Mouse (Mus musculus) heart, adult 11 months (tissue): ENCODE measurements at regions not wholly inside any gene's neighbourhood (a gene's known extent, or its start where the extent isn't known, plus 50 kb on each side); places are given as distances from the start of the nearest gene placed in this dataset.

Experiments used
- DNase-seq: peaks from one replicate; pipeline ENCODE4 v3.0.0; 2022

GRCm38 (mm10) chr13:89375526-89376474 lies 163.8 kb upstream of the Hapln1 start:
- DNase-seq, result no peak

DNA sequence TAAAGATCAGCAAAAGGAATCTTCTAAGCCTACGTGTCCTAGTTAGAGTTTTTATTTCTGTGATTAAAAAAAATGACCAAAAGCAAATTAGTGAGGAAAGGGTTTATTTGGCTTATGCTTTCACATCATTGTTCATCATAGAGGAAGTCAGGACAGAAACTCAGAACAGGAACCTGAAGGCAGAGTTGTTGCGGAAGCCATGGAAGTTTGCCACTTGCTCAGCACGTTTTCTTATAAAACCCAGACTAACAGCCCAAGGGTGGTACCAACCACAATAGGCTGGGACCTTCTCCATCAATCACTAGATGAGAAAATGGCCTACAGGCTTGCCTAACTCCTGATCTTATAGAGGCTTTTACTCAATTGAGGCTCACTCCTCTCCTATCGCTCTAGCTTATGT lies 161.2 kb upstream of the Hapln1 start:
- peak; percentile 22 for DNase-seq

DNA sequence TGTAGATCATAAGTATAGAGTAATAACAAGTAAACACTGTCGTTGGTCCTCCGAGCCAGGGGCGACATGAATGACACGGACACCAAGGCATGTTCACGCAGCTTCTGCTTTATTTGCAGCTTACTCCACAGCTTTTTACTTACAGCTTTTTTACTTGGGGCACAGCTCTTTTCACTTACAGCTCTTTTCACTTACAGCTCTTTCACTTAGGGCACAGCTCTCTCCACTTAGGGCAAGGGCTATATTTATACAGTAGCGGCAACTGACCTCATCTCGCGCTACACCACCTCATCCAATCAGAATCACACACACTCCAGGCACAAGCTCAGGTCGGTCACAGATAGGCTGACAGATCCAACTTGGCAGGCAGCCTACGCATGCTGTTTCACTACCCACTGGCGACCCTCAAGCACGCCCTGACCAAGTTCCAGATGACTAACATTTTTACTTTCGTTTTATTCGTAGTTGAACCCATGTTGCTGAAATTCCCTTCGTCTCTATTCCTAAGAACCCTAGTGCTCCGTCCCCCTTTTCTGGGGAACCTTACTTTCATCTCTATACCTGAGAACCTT lies 155.9 kb upstream of the Hapln1 start:
- DNase-seq, result peak; percentile 93

- DNase-seq, result peak; percentile 90
Measured at GRCm38 (mm10) chr13:89384598-89385145, 154.9 kb upstream of the Hapln1 start.

DNA sequence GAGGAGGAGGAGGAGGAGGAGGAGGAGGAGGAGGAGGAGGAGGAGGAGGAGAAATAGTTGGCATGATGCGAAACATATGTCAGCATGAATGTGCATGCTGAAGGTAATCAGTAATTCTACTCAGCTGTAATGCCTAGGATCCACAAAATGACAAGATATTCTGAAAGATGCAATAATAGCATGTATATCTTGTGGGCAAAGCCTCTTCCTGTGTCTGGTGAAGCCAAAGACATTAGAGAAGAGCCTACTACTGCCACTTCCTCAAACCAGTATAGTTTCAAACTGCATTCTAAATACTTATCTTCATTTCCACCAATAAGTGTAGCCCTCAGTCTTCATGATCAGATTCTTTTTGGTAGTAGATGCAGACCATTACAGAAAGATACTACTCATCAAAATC lies 152.2 kb upstream of the Hapln1 start:
- no peak for DNase-seq

DNA sequence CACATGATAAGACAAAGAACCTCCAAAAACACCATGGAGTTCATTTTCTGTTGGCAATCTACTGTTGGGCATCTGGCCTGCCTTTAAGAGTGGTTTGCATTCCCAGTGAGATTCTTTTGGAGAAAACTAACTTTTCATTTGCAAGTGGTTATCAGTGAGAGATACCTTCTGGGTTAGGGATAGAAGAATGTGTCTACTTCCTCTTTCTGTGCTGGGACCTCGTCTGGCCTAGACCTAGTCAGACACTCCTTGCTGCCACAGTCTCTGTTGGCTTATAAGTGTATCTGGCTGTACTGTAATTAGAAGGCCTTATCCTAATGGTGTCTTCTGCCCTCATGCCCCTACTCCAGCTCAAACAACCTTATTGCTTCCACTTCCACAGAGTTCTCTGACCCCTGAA lies 150.4 kb upstream of the Hapln1 start:
- no peak for DNase-seq

- no peak for DNase-seq
Measured at GRCm38 (mm10) chr13:89394717-89395344, 144.8 kb upstream of the Hapln1 start.

GRCm38 (mm10) chr13:89395851-89396250 lies 143.7 kb upstream of the Hapln1 start:
- DNase-seq, result no peak

- no peak for DNase-seq
Measured at GRCm38 (mm10) chr13:89401084-89401671, 138.4 kb upstream of the Hapln1 start.

DNA sequence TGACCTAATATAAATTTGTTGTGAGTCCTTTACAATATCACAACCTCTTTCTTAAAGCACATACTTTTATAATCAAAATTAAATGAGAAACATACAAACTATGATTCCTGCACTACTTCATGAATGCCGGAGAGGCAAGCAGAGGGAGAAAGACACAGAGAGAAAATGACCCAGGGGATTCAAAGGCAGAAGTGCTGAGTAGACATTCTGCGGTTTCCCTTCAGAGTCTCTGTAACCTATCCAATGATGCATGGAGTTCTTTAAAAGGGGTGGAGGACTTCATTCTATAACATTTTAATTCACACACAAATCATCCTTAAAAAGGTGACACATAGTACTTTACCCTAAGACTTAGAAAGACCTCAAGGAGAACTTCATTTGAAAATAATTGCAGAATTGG lies 129.1 kb upstream of the Hapln1 start:
- DNase-seq, result no peak

- DNase-seq, result no peak
Measured at GRCm38 (mm10) chr13:89412768-89413487, 126.7 kb upstream of the Hapln1 start.

DNA sequence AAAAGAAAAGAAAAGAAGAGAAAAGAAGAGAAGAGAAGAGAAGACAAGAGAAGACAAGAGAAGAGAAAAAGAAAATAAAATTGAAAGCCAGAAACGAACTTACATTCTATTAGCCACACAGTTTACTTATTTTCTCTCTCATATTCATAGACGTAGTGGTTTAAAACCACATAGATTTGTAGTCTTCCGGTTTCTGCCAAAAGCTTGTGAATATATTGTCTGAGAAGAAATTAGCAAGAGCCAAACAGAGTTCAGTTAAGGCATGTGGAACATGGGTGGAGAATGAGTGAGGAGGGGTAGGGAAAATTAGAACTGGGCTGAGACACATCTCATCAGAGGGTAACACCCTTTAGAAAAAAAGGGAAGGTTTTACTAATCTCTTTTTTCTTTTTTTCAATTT lies 120.8 kb upstream of the Hapln1 start:
- no peak for DNase-seq

DNA sequence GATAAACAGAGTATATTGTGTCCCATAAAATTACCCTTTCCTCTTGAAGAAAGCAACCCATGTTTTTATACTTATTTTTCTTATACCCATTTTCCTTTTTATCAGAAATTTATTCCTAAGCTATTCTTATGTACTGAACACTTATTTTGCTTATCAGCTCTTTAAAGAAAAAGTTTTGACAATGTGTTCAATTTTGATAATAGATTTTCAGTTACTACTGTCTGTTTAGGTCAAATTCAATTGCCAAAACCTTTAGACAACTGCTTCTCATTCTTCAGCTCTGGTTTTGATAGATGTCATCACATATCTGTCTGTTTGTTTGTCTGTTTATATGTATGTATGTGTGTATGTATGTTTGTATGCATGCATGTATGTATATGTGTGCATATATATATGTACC lies 117.8 kb upstream of the Hapln1 start:
- DNase-seq, result no peak

GRCm38 (mm10) chr13:89423491-89423890 lies 116.1 kb upstream of the Hapln1 start:
- no peak for DNase-seq

GRCm38 (mm10) chr13:89428272-89429071 lies 111.1 kb upstream of the Hapln1 start:
- no peak for DNase-seq

DNA sequence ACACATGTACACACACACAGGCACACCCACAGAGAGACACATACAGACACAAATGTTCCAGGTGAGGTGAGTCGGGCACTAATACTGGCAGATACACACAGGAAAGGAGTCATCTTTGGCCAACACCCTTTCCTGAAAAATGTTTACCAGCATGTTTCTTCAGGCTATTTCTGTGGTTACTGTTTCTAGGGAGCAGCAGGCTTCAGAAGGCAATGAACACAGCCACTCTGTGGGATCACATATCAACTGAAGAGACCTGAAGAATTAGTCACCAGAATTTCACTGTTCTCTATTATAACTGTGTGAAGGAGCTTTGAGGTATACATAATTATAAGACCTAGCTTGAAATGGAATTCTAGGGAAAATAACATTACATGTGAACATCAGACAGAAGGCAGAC lies 94.7 kb upstream of the Hapln1 start:
- no peak for DNase-seq

- no peak for DNase-seq
Measured at GRCm38 (mm10) chr13:89453819-89454218, 85.8 kb upstream of the Hapln1 start.

GRCm38 (mm10) chr13:89454249-89455018 lies 85.2 kb upstream of the Hapln1 start:
- DNase-seq, result no peak

GRCm38 (mm10) chr13:89463746-89464145 lies 75.8 kb upstream of the Hapln1 start:
- DNase-seq, result no peak
